Mouse (Mus musculus) small intestine, adult 10 weeks (tissue): ENCODE measurements around the gene Gusb. TPM values are rescaled to one million over a fixed set of nuclear protein-coding genes. Genes with fewer than 3 reads are reported as not detected.

Experiments used
- polyA plus RNA-seq: library from polyadenylated mRNA; stranded (reverse); fragments of 350-450 nt; fragmentation: Illumina TruSeq; extraction: RNeasy Lipid Tissue Mini Kit (QIAGEN cat#74804); gene quantifications from one replicate; pipeline ENCODE4 v1.2.3, GENCODE M21; 2014; ENCODE audit warnings: low replicate concordance

Gene Gusb
- polyA plus RNA-seq = 9.5 TPM

GRCm38 (mm10) chr5:130002301-130003146 is at the start of gene Gusb:
Gene Gusb (minus strand): TSS chr5:130003049.

DNA sequence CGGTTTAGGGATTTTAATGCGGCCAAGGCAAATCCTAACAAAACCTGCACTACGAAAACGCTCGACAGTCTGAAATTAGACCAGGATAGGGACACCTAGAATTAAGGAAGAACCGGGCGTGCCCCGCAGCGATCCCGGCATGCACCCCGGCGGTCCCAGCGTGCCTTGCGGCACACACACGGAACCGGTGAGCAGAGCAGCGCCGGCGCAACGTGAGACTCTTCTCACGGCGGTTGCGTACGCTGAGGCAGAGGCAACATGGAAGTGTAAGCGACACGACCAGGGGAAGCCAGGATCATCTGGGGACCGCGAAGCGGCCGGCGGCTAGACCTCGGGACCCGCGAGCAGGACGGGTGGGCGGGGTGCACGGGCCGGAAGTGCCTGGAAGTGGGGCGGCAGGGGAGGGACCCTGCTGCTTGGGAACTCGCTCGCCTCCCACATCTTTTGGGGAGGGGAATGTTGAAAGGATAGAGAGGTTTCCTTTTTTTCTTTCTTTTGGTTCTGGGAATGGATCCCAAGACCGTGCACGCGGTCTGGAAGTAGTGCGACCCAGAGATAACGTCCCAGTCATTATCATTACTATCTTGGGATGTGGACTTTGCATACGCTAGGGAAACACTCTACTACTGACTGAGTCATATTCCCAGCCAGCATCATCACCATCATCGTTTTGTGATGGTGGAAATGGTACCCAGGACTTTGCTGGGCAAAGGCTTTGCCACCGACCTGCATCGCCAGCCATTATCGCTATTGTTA is 26.5 kb upstream of the Gusb start, which contains the start of the genes Asl and Crcp:
TSS of gene Asl (minus strand) at position 106 of the 756 bp plus-strand sequence.
TSS of gene Crcp (plus strand) at position 149 of the 756 bp plus-strand sequence.

DNA sequence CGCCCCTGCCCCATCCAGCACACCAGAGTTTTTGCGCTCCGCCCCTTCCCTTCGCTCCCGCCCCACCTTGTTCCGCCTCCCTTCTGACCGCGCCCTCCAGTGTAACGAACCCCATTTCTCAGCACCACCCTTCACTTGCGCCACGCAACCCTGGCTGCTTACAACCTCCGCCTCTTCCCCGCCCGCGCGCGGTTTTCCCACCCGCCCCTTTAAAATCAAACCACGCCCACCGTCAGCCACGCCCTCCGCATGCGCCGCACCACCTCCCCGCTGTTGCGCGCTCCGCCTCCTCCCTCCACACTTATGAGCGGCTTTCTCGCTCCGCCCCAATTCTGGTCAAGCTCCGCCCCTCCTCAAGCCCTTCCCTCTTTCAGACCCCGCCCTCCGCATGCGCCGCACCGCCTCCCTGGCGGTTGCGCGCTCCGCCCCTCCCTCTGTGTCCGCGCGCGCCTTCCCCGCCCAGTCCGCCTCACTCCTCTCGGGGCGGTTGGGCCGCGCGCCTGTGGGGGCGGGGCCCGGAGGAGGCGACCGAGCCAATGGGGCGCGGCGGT is 61.3 kb downstream of the Gusb start, which contains the start of gene Vkorc1l1:
TSS of gene Vkorc1l1 (plus strand) at position 476 of the 551 bp plus-strand sequence.

Other genes starting within 250 kb of the Gusb start
- gene Psph, start 215.6 kb downstream of the Gusb start, polyA plus RNA-seq = 1.3 TPM
- 0.71 TPM for gene Sumf2, start 156.1 kb downstream of the Gusb start, polyA plus RNA-seq
- 598 TPM for gene Chchd2, start 115.6 kb downstream of the Gusb start, polyA plus RNA-seq
- gene Zbed5, start 107.3 kb downstream of the Gusb start, polyA plus RNA-seq = 0.52 TPM
- gene Phkg1, start 104.5 kb downstream of the Gusb start, polyA plus RNA-seq = 0.30 TPM
- gene Nupr1l, start 94.5 kb downstream of the Gusb start, polyA plus RNA-seq = not detected
- 70.7 TPM for gene Vkorc1l1, start 61.1 kb downstream of the Gusb start, polyA plus RNA-seq
- gene Asl, start 26.2 kb upstream of the Gusb start, polyA plus RNA-seq = 2.0 TPM
- 8.9 TPM for gene Crcp, start 26.2 kb upstream of the Gusb start, polyA plus RNA-seq
- gene Tpst1, start 70.3 kb upstream of the Gusb start, polyA plus RNA-seq = 6.3 TPM
- 0.33 TPM for gene Kctd7, start 141.8 kb upstream of the Gusb start, polyA plus RNA-seq
- gene Rabgef1, start 168.7 kb upstream of the Gusb start, polyA plus RNA-seq = 19.2 TPM
- gene Tmem248, start 214.0 kb upstream of the Gusb start, polyA plus RNA-seq = 21.0 TPM